Mouse (Mus musculus): ENCODE data around the gene Gp9.

Gp9 gene

GRCm38 (mm10) chr6:87787108-87787890 is 9.4 kb downstream of the Gp9 start:
- DNase-seq (ENCODE audit: low read depth, low spot score), result no peak

DNA sequence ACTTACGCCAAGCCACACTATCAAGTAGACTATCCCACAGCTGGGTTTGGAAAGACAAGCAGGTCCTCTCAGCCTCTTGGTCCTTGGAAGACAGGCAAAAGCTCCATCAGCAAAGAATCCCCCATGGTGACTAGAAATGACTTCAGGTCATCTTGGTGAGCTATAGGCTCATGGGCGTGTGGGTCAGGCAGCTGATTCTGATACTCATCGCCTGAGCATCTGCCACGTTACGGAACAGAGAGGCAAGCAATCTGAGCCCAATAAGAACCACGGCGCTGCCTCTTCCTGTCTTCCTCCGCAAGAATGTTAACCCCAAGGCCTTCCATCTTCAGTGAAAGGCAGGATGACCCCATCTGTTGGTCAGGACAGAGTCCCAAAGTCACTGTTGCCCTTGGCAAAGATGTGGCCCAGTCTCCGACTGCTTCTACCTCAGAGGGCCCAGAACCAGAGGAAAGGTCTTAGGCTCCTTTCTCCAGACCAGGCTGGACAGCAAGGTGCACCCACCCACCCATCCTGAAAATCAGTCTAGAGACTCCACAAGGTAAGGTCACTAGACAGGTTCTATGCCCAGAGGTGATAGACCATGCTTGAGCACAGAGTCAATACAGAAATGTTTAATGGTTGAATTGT is 10.5 kb downstream of the Gp9 start:
- no peak for DNase-seq (ENCODE audit: low read depth, low spot score)

DNA sequence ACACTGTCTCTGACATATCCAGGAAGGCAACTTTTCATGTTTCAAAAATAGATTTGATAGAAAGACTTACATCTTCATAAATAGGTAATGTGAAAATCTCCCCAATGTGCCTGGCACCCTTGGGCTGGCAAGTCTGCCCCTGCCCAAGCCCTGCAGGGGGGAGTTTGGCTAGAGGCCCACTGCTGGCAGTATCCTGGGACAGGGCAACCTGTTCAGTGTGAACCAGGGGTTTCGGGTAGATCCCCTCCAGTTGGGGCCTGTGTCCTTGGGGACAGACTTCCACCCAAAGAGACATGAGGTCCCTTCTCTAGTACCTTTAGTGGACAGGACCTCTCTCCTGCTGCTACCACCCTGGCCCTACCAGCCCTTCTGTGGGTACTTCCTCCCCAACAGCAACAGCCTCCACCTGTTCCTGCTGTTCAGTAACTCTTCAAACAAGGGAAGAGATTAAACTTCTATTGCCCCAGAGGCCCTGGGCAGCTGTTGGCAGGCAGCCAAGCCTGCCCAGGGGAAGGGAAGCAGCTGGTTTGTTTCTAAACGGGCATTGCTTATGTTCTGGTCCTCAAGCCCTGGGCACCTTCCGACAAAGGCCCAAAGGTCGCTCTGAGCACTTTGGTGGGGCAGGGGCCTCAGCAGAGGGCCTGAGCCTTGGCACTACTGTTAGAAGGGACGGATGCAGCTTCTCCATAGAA is 11.2 kb downstream of the Gp9 start:
- no peak for DNase-seq (ENCODE audit: low read depth, low spot score)

DNA sequence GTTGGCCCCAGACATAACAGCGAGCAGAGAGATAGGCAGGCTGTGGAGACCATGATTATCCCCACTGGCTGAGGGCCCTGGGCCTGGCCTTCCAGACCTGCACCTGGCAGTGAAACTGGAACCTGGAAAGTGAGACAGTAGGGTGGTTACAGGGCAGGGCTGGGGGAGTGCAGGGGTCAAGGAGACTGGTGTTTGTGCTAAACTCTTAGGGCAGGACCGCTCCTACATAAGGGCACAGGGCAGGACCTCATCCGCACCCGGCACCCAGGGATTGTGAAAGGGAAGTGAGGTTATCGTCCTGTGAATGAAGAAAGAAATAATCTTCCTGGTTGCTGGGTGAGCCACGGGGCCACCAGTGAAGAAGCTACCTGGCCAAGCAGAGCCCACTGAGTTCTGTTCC is 11.9 kb downstream of the Gp9 start:
- no peak for DNase-seq (ENCODE audit: low read depth, low spot score)

DNA sequence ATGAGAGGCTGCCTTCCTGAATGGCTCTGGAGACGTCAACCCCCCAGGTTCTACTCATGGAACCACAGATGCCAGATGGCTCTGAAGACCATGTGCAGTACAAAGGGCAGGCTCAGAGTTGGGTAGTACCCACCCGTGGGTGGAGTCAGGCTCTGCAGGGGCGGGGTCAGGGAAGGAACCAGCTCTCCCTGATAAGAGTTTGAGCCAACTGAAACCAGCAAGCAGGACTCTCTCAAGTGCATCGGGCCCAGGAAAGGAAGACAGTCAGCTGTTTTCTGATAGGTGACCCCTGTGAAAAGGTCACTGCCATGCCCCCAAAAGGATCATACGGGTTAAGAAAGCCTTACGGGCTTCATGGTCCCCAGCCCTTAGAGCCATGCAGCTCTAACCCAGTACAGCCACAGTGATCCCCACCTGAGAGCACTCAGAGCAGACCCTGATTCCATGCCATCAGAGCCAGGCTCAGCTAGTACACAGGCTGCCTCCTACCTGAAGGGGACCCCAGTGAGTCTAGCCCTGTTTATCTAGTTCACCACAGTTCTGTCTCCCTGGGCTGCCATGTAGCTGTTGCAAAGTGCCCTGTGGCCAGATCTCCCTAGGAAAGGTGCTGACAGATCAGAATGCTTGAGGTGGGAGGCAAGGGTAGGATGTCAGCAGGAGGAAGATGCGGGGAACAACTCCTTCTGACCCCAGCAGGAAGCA is 13.1 kb downstream of the Gp9 start:
- DNase-seq (ENCODE audit: low read depth, low spot score), result no peak

GRCm38 (mm10) chr6:87791826-87792225 is 14.0 kb downstream of the Gp9 start:
- DNase-seq (ENCODE audit: low read depth, low spot score), result no peak

DNA sequence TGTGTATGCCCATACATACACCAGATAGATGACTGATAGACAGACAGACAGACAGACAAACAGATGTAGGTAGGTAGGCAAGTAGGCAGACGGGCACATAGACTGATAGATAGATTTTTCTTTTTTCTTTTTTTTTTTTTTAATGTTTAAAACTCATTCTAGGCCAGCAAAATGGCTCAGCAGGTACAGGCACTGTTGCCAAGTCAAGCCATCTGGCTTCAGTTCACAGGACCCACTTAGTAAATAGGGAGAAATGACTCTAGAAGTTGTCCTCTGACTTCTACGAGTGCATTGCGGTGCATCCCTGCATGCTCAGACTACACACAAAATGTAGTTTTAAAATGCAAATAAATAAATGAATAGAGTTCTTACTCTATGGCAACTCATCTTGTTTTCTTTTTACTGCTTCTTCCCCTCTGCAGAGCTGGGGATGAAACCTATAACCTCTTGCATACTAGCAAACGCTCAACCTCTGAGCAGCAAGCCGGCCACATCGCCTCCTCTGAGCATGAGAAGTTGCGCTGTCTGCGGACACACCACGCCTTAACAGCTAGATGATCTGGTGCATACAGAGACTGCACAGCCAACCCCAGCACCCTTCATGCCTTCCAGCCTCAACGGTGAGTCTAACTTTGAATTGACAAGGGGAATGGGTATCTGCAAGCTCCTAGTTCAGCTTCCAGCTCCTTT is 16.1 kb downstream of the Gp9 start:
- no peak for DNase-seq (ENCODE audit: low read depth, low spot score)

DNA sequence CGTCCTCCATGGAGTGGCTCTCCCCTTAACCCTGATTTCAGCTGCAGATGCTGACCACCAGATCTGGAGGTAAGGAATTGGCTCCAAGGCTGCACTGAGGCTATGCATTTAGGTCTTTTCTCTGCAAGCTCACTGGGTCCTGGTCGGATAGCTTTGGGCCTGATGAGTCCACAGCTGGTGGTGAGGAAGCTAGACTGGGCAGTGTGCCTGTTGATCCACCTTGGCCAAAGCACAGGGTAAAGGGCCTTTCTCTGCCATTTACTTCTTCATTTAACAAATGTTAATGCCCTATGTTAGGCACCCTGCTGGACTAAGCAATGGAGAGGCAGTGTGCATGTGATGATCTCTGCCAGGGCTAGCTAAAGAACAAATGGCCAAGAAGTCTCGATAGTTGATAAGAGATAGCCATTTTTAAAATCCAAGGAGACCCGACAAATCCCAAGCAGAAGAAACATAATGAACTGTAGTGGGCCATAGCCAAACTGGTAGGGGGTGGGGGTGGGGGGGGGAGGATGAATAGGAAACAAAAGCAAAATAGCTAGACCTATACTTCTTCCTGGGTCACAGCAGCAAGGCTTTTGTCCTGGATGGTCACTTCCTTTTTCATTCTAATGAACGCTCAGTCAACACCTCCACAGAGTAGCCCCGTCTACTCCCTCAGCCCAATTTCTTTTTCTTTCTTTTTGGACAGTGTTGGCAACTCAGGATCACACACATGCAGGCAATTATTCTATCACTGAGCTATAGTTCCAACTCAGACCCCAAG is 17.7 kb downstream of the Gp9 start:
- DNase-seq (ENCODE audit: low read depth, low spot score), result no peak

DNA sequence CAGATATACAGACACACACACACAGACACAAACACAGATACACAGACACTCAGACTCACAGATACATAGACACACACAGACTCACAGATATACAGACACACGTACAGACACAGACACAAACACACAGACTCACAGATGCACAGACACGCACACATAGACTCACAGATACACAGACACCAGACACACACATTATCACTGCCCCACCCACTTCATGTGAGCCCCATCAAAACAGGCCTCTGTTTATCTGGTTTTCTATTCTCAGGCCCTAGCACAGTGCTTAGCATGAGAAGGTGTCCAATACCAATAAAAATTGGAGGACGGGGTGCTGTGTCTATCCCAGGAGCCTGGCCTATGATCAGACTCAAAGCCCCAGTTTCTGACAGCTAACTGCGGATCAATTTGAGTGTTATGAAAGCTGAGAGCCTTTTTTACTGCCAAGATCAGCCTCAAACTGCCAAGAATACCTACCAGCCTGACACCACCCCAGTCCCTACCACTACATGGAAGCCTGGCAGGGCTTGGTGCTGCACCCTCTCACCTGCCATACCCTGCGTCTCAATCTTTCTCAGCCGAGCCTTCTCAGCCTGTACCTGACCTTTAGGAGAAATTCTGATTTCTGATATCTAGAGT is 18.5 kb downstream of the Gp9 start:
- DNase-seq (ENCODE audit: low read depth, low spot score), result no peak

DNA sequence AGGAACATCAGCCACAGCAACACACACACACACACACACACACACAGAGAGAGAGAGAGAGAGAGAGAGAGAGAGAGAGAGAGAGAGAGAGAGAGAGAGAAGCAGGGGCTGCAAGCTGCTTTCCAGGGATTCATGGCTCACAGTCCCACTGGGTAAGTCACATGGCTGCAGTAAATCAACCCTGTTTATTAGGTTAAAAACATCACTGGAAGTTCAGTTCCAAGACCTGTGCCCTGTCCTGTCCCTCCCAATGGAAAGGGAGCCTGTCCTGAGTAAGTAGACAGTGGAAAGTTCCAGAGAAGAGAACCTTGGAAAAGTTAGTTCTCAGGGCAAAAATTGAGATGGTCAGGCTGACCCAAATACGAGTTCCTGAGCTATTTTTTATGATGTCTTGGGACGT is 19.4 kb downstream of the Gp9 start:
- no peak for DNase-seq (ENCODE audit: low read depth, low spot score)

GRCm38 (mm10) chr6:87799576-87799975 is 21.7 kb downstream of the Gp9 start:
- no peak for DNase-seq (ENCODE audit: low read depth, low spot score)

- no peak for DNase-seq (ENCODE audit: low read depth, low spot score)
These were observed 24.6 kb downstream of the Gp9 start for GRCm38 (mm10) chr6:87802462-87802861.

DNA sequence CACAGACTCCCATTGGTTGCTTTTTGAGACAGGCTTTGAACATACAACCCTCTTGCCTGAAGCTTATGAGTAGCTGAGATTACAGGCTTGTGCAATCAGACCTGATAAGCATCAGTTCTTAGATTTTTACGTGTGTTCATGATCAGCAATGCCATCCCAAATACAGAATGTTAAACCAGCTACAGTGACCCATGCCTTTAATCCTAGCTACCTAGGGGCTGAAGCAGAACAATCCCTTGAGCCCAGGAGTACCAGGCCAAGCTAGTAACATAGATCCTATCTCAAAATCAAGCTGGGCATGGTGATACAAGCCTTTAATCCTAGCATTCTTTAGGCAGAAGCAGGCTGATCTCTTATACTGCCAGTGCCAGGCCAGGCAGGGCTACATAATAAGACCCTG is 26.2 kb downstream of the Gp9 start:
- no peak for DNase-seq (ENCODE audit: low read depth, low spot score)

DNA sequence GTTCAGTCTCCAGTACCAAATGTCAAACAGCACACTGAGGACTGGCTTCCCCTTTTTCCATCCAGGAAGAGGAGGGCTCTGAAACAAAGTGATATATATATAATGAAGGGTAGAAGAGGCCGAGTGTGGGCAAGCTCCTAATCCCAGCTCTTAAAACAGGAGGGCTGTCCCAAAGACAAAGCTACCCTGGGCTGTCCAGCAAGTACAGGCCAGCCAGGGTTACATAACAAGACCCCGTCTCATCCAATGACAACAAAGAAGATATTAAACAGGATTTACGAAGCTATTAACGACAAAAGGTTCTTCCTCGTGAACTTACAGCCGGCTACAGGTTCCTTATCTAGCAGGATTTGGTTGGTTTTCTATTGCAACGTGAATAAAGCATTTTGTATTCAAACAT is 27.0 kb downstream of the Gp9 start:
- no peak for DNase-seq (ENCODE audit: low read depth, low spot score)

DNA sequence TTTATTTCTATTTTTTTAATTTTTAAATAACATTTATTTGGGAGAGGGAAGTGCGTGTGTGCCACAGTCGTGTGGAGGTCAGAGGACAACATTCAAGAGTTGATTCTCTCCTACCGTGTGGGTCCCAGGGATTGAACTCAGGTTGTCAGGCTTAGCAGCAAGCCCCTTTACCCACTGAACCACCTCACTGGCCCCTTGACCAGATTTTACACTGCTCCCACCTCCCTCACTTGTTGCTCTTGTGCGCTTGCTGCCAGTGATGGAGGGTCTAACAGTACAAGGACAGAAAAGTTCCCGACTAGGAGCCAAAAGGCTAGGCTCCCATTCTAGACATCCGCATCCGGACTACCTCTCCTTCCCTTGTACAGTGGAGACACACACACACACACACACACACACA is 27.6 kb downstream of the Gp9 start:
- DNase-seq (ENCODE audit: low read depth, low spot score), result no peak

DNA sequence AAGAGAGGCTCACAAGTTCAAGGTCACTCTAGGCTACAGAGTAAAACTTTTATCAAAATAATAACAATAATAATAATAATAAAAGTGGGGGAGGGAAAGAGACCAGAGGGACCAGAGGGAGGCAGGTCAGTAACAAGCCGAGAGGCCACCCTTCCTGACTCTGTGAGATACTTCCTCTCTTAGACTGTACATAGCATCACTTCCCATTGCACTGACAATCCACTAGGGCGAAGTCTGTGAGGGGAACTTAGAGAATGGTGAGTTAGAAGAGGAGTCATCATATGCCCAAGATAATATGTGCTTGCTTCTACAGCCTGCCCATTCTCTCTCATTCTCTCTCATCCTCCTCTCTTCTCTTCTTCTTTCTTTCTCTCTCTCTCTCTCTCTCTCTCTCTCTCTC is 28.2 kb downstream of the Gp9 start:
- no peak for DNase-seq (ENCODE audit: low read depth, low spot score)

- no peak for DNase-seq (ENCODE audit: low read depth, low spot score)
These were observed 29.0 kb downstream of the Gp9 start for GRCm38 (mm10) chr6:87806857-87807256.

DNA sequence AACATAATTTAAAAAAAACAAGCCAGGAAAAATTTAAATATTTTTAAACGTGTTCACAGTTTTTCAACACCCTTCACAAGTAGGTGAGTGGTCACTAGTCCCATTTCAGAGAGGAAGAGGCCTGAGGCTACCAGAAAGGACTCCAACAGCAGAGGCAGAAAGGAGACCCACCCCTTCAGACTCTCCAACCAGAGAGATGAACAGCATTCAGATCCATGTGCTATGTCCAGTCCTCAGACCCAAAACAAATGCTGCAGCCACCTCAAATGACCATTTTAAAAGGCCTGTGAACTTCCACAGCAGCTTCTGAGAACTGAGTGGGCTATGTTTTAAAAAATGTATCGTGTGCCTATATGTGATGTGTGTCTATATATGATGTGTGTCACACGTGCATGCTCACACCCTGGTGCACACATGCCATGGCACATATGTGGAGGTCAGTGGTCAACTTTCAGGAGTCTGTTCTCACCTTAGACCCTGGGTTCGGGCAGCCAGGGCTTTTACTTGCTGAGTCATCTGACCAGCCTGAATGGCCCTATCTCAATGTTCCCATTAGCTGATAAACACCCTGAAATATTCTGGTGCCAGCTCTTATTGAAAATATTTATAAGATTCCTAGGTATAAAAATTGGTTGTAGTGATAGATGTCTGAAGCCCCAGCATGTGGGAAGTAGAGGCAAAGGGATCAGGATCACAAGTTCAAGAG is 30.0 kb downstream of the Gp9 start:
- DNase-seq (ENCODE audit: low read depth, low spot score), result no peak

GRCm38 (mm10) chr6:87808521-87808920 is 30.6 kb downstream of the Gp9 start:
- no peak for DNase-seq (ENCODE audit: low read depth, low spot score)

DNA sequence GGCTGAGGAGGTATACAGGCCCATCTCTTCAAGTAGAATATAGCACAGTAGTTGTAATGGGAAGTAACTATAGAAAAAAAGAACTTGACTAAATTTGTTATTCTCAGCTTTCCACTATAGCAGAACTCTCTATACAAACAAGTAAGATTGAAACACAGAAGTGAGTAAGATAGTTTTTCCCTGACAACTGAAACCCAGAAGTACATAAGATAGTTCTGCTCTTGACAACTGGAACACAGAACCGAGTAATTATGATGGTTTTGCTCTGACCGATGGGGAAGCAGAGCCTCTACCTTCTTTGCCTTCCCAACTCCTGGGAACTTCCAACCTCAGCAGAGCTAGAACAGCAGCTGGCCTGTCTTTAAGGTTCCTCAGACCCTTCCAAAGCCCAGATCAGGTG is 31.3 kb downstream of the Gp9 start:
- DNase-seq (ENCODE audit: low read depth, low spot score), result no peak
